Mouse (Mus musculus) lung, adult 2 months (tissue): ENCODE measurements at regions not wholly inside any gene's neighbourhood (a gene's known extent, or its start where the extent isn't known, plus 50 kb on each side); places are given as distances from the start of the nearest gene placed in this dataset.

ENCODE experiments used
- CTCF ChIP-seq: fragments of 200-500 bp; IDR thresholded peaks from 2 replicates; pipeline ENCODE4 v1.5.1; 2011; ENCODE audit warnings: mild to moderate bottlenecking, low read length, control low read depth; ENCODE audit not compliant: insufficient read depth
- POLR2A ChIP-seq: fragments of 200-500 bp; IDR thresholded peaks from 2 replicates; pipeline ENCODE4 v1.6.1; 2011; ENCODE audit warnings: low read depth, mild to moderate bottlenecking, control low read depth, low read length, borderline replicate concordance; ENCODE audit errors: extremely low read depth

- TF ChIP-seq POLR2A (no peak), CTCF (no peak)
Observed at GRCm38 (mm10) chr1:73618551-73619170, 505.6 kb downstream of the Tns1 start.
